Mouse (Mus musculus) midbrain, embryonic 11.5 days (tissue): ENCODE measurements around the gene Zfp280b. TPM values are rescaled to one million over a fixed set of nuclear protein-coding genes. Genes with fewer than 3 reads are reported as not detected.
A peak's percentile ranks its signal among the peaks of the same experiment; 100 is the strongest.

Experiments used
- ATAC-seq: fragments of 200-750 bp; cut with Nextera tagmentation; 2 replicates; pipeline ENCODE4 v1.8.0; 2017; ENCODE audit warnings: moderate TSS enrichment, moderate library complexity; ENCODE audit not compliant: low FRiP score
- DNase-seq: peaks from one replicate; pipeline ENCODE4 v3.0.0; 2015; ENCODE audit warnings: low spot score; ENCODE audit errors: missing footprints
- H3K27ac ChIP-seq: fragments of 300-500 bp; sonication (generic); 2 replicates; pipeline ENCODE4 v1.5.1; 2014; ENCODE audit warnings: low read depth, low read length
- H3K27me3 ChIP-seq: fragments of 300-500 bp; sonication (generic); 2 replicates; pipeline ENCODE4 v1.6.1; 2014; ENCODE audit warnings: mild to moderate bottlenecking, low read length, moderate library complexity, mixed read lengths; ENCODE audit not compliant: control insufficient read depth, insufficient read depth
- H3K36me3 ChIP-seq: fragments of 300-500 bp; sonication (generic); 2 replicates; pipeline ENCODE4 v1.6.1; 2014; ENCODE audit warnings: mild to moderate bottlenecking, low read length, moderate library complexity, mixed read lengths; ENCODE audit not compliant: control insufficient read depth, insufficient read depth
- H3K4me1 ChIP-seq: fragments of 300-500 bp; sonication (generic); 2 replicates; pipeline ENCODE4 v1.6.1; 2014; ENCODE audit warnings: low read length; ENCODE audit not compliant: control insufficient read depth, insufficient read depth
- H3K4me2 ChIP-seq: fragments of 300-500 bp; sonication (generic); 2 replicates; pipeline ENCODE4 v1.6.1; 2014; ENCODE audit warnings: mild to moderate bottlenecking, moderate library complexity
- H3K4me3 ChIP-seq: fragments of 300-500 bp; sonication (generic); 2 replicates; pipeline ENCODE4 v1.5.1; 2014; ENCODE audit warnings: low read depth, low read length
- H3K9ac ChIP-seq: fragments of 300-500 bp; sonication (generic); 2 replicates; pipeline ENCODE4 v1.6.1; 2014; ENCODE audit warnings: low read length
- H3K9me3 ChIP-seq: fragments of 300-500 bp; sonication (generic); 2 replicates; pipeline ENCODE4 v1.6.1; 2016; ENCODE audit warnings: low read length; ENCODE audit not compliant: control insufficient read depth
- WGBS: fragments of 180-500 bp; shearing (Covaris S2); extraction: QIAGEN DNeasy Blood & Tissue Kit; methylation state at CpG from one replicate; pipeline ENCODE4 v1.1.7; 2014; 5-methylcytosine and 5-hydroxymethylcytosine counted together
- polyA plus RNA-seq: library from polyadenylated mRNA; unstranded; fragments of >200 nt; fragmentation: Nextera tagmentation; extraction: Ambion mirVana; gene quantifications from 2 replicates; pipeline ENCODE4 v1.2.1, GENCODE M21; 2014

Gene Zfp280b
- polyA plus RNA-seq, 1 experiment from 2014 or later: 33.2 TPM

GRCm38 (mm10) chr10:76002615-76003014 is 29.8 kb upstream of the Zfp280b start:
- WGBS: 26% methylated on average over 2 of the region's 2 CpGs
- no peaks in the 10 kb centered on the region for H3K36me3 ChIP-seq
- no peaks in the 10 kb centered on the region for H3K4me1 ChIP-seq
- no peaks in the 10 kb centered on the region for H3K27me3 ChIP-seq
- H3K4me2 ChIP-seq: no peak overlapping the region
- DNase-seq: peak; percentile 84
- no peak for ATAC-seq
- H3K4me3 ChIP-seq: no peak overlapping the region
- no peak overlapping the region for H3K9ac ChIP-seq
- H3K9me3 ChIP-seq: no peaks in the 10 kb centered on the region
- H3K27ac ChIP-seq: no peak overlapping the region

- no peaks in the 10 kb centered on the region for H3K36me3 ChIP-seq
- no peaks in the 10 kb centered on the region for H3K9me3 ChIP-seq
- no peak overlapping the region for H3K9ac ChIP-seq
- DNase-seq: no peak
- H3K27me3 ChIP-seq: no peaks in the 10 kb centered on the region
- no peak for ATAC-seq
- no peak overlapping the region for H3K4me2 ChIP-seq
- WGBS: 90% methylated on average over 2 of the region's 2 CpGs
- H3K4me3 ChIP-seq: no peak overlapping the region
- H3K27ac ChIP-seq: no peak overlapping the region
- no peaks in the 10 kb centered on the region for H3K4me1 ChIP-seq
These were observed 29.2 kb upstream of the Zfp280b start for GRCm38 (mm10) chr10:76003221-76003620.

GRCm38 (mm10) chr10:76006385-76006784 is 26.1 kb upstream of the Zfp280b start:
- DNase-seq (no peak), ATAC-seq (no peak)
- H3K9ac ChIP-seq: no peak overlapping the region
- no peaks in the 10 kb centered on the region for H3K27me3 ChIP-seq
- no peaks in the 10 kb centered on the region for H3K36me3 ChIP-seq
- no peak overlapping the region for H3K4me2 ChIP-seq
- H3K4me3 ChIP-seq: no peak overlapping the region
- H3K27ac ChIP-seq: no peak overlapping the region
- no peaks in the 10 kb centered on the region for H3K4me1 ChIP-seq
- WGBS: 90% methylated on average over 6 of the region's 6 CpGs
- no peaks in the 10 kb centered on the region for H3K9me3 ChIP-seq

GRCm38 (mm10) chr10:76009812-76010211 is 22.6 kb upstream of the Zfp280b start:
- Histone ChIP-seq H3K9ac (no peak overlapping the region), H3K36me3 (no peaks in the 10 kb centered on the region), H3K27ac (no peak overlapping the region), H3K27me3 (no peaks in the 10 kb centered on the region), H3K4me2 (no peak overlapping the region), H3K4me1 (no peaks in the 10 kb centered on the region), H3K4me3 (no peak overlapping the region), H3K9me3 (no peaks in the 10 kb centered on the region)
- DNase-seq (no peak), ATAC-seq (no peak)
- WGBS: 80% methylated on average over 3 of the region's 3 CpGs

- Histone ChIP-seq H3K4me3 (no peak overlapping the region), H3K9me3 (no peaks in the 10 kb centered on the region), H3K9ac (no peak overlapping the region), H3K36me3 (no peaks in the 10 kb centered on the region), H3K4me2 (no peak overlapping the region), H3K4me1 (no peaks in the 10 kb centered on the region), H3K27ac (no peak overlapping the region), H3K27me3 (no peaks in the 10 kb centered on the region)
- ATAC-seq (no peak), DNase-seq (no peak)
- WGBS: 81% methylated on average over 6 of the region's 6 CpGs
These were observed 19.5 kb upstream of the Zfp280b start for GRCm38 (mm10) chr10:76012922-76013321.

- no peak overlapping the region for H3K4me2 ChIP-seq
- no peaks in the 10 kb centered on the region for H3K36me3 ChIP-seq
- H3K27me3 ChIP-seq: no peaks in the 10 kb centered on the region
- ATAC-seq: no peak
- H3K27ac ChIP-seq: no peak overlapping the region
- H3K9me3 ChIP-seq: no peaks in the 10 kb centered on the region
- DNase-seq: peak; percentile 59
- H3K4me1 ChIP-seq: no peaks in the 10 kb centered on the region
- H3K9ac ChIP-seq: no peak overlapping the region
- WGBS: 91% methylated on average over 3 of the region's 3 CpGs
- no peak overlapping the region for H3K4me3 ChIP-seq
These were observed 15.6 kb upstream of the Zfp280b start for GRCm38 (mm10) chr10:76016886-76017285.

- WGBS: 81% methylated on average over 3 of the region's 3 CpGs
- H3K4me2 ChIP-seq: no peak overlapping the region
- no peak overlapping the region for H3K9ac ChIP-seq
- H3K4me1 ChIP-seq: no peaks in the 10 kb centered on the region
- H3K27ac ChIP-seq: no peak overlapping the region
- H3K36me3 ChIP-seq: no peaks in the 10 kb centered on the region
- DNase-seq (no peak), ATAC-seq (no peak)
- no peaks in the 10 kb centered on the region for H3K27me3 ChIP-seq
- H3K4me3 ChIP-seq: no peak overlapping the region
- H3K9me3 ChIP-seq: no peaks in the 10 kb centered on the region; the same call in 1 of the 2 replicates
These were observed 10.7 kb upstream of the Zfp280b start for GRCm38 (mm10) chr10:76021728-76022127.

- DNase-seq: no peak
- H3K27me3 ChIP-seq: no peaks in the 10 kb centered on the region
- WGBS: 88% methylated on average over 6 of the region's 6 CpGs
- H3K9me3 ChIP-seq: no peaks in the 10 kb centered on the region; the same call in 1 of the 2 replicates
- no peak for ATAC-seq
- H3K36me3 ChIP-seq: no peaks in the 10 kb centered on the region
- H3K4me1 ChIP-seq: no peaks in the 10 kb centered on the region; the same call in 1 of the 2 replicates
- no peak overlapping the region for H3K4me3 ChIP-seq
- H3K9ac ChIP-seq: no peak overlapping the region
- no peak overlapping the region for H3K4me2 ChIP-seq
- no peak overlapping the region for H3K27ac ChIP-seq
These were observed 8.5 kb upstream of the Zfp280b start for GRCm38 (mm10) chr10:76023921-76024320.

- WGBS: 91% methylated on average over 9 of the region's 10 CpGs
- Histone ChIP-seq H3K36me3 (no peaks in the 10 kb centered on the region), H3K4me1 (no peaks in the 10 kb centered on the region; the same call in 1 of the 2 replicates), H3K9me3 (no peaks in the 10 kb centered on the region; the same call in 1 of the 2 replicates), H3K27ac (no peak overlapping the region), H3K27me3 (no peaks in the 10 kb centered on the region), H3K4me2 (no peak overlapping the region), H3K9ac (no peak overlapping the region), H3K4me3 (no peak overlapping the region)
- no peak for DNase-seq
- no peak for ATAC-seq
These were observed 6.8 kb upstream of the Zfp280b start for GRCm38 (mm10) chr10:76025470-76026190.
